Mouse (Mus musculus) activated CD4-positive, CD25-positive, alpha-beta regulatory T cell (primary cell): Measurements from ENCODE around the gene Cfb. TPM values are rescaled to one million over a fixed set of nuclear protein-coding genes. Genes with fewer than 3 reads are reported as not detected.

Source experiments
- polyA plus RNA-seq, 2 experiments: library from polyadenylated mRNA; unstranded; fragments of 100-300 nt; shearing (Covaris generic); gene quantifications; one replicate each; pipeline ENCODE4 v1.2.1; 2017

Cfb gene
- polyA plus RNA-seq = 1 to 10 TPM; 1.8 to 8.9 TPM

DNA sequence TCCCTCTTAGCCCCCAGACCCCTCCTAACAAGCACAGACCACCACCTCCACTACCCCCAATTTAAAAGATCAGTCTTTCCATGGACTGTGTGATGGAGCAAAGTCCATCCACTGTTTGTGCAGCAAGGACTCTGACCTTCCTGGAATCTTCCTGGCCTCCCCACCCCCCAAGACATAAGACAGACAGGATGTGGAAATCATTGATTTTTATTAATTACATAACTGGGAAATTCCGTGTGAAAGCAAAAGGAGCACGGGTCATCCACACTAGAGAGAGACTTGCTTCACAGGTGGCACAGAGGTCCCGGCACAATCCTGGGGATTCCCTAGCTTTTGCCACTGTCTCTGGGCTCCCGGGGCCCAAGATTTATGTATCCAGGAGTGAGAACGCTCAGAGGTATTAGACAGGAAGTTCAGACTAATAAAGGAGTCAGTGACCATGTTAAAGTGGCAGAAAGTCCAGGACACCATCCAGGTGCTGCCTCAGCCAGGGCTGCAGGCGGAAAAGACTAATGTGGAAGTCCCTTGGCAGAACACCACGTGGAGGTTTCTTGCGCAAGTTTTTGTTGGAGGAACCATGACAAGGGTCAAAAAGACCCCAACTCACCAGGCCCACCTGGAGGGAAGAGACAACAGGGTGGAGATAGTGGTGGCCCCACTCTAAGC is at the start of gene Cfb:
Cfb (minus strand) TSS at position 103 of the 666 bp plus-strand sequence.

DNA sequence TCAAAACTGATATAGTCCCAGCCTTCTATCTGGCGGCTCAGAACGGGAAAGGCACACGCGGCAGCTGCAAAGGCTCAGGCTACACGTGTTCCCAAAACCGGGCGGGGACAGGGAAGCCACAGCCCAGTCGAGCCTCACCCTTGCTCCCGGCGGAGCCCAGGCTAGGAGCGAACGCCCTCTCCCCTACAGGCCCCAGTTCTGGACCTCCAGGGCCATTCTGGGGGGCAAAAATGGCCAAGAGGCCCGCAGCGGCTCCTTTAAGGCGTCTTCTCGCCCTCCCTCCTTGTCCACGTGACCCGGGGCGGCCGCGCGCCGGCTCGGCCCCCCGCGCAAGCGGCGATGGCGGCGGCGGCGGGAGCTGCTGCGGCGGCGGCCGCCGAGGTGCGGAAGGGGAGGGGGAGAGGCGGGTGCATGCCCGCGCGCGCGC is 35.9 kb upstream of the Cfb start, which contains the start of the genes C2 and Ehmt2:
C2 (minus strand) TSS at position 106 of the 427 bp plus-strand sequence.
Ehmt2 (plus strand) TSS at position 310 of the 427 bp plus-strand sequence.

DNA sequence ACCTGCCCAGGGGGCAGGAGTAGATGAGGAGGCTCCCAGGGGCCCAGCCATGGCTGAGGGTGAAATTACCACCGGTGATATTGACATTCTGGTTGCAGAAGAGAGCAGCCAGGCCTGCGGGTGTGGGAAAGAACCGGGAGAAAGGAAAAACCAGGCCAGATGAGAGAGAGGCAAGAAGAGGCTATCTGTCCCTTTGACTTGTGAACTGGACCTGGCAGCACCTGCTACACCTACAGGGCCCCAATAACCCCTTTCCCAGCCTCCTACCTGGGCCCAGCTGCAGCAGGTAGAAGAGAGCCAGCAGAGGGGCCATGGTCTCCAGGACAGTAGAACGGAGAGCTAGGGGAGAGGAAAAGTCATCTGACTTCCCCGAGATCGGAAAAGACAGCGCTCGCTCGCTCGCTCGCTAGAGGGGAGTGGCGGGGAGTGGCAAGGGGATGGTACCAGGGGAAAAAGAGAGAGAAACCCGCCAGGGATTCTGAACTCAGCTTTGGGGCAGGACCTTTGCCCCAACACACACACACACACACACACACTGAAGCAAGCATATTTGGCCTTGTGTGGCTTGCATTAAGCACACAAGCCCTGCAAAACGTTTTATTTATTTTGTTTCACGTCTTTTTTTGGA is 19.5 kb upstream of the Cfb start, which contains the start of gene Gm20547:
Gm20547 (minus strand) TSS at position 360 of the 628 bp plus-strand sequence.

DNA sequence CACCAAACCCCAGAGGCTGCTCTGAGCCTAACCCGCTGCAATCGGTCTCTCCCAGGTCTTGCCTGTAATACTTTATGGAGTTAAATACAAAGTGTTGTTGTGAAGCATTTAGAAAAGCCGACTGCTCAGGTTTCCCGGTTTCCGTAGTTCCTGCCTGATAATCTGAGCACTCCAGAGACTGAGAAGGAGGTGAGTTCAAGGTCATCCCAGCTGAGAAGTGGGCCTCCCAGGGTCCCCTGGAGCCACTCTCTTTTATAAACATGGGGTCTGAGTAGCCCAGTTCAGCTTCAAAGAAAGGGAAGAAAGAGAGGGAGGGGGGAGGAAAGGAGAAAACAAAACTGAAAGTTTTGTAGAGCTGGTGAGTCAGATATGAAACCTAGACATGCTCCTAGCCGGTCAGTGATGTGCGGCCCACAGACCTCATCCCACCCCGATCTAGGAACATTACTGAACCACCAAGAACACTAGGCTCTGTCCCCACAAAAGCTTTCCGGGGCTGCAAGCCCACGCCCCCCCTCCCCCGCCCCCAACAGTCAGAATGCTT is 17.1 kb upstream of the Cfb start, which contains the start of gene Zbtb12:
Zbtb12 (plus strand) TSS at position 148 of the 544 bp plus-strand sequence.

DNA sequence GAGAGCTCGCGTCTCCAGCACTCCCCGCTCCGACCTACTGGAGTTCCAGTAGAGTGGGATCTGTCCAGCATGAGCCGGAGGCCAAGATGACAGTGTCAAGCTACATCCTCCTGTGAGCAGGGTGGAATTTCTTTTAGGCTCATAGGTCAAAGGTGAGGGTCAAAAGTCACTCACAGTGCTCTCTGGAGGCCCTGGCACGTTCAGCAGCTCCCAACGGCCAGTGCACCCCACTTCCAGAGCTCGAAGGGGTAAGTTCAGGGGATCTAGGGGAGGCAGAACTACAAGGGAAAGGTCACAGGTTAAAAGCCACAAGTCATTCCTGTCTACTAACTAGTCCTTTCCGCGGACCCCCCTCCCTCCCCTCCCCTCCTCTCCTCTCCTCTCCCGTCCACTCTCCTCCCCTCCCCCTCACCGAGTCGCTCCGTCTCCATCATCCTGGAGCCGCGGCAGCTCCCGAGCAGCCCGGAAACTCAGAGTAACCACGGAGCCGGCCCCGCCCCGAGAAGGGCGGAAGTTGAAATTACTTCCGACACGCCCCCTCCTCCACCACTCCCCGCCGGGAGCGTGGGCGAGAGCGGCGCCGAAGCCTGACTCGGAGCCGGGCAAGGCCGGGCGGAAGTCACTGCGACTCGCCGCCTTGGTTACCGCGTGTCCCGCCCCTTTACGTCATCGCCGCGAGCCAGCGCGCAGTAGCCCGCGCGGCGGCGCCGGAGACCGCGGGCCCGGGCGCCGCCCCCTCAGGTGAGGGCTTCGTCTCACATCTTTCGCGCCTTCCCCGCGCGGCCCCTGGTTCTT is 12.4 kb downstream of the Cfb start, which contains the start of the genes Skiv2l and Nelfe:
Skiv2l (minus strand) TSS at position 489 of the 795 bp plus-strand sequence.
Nelfe (plus strand) TSS at position 670 of the 795 bp plus-strand sequence.

DNA sequence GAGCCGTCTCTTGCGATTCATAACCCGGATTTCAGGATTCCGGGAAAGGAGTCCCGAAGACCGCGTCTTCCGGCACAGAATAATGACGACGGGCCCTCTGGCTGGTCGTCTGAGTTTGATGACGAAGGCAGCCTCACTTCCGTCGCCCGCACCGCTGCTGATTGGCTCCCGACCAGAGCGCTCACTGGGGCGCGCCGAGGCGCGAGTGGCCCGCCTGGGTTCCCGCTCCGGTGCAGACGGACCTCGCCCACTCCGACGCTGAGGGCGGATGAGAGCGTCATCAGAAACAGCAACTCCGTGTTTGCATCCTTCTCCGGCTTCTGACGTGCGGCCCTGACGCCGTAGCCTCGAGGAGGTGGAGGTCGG is 25.5 kb downstream of the Cfb start, which contains the start of the genes Stk19 and Dxo:
Stk19 (minus strand) TSS at position 90 of the 366 bp plus-strand sequence.
Dxo (plus strand) TSS at position 164 of the 366 bp plus-strand sequence.

Other genes with a start within 250 kb of the Cfb start
- gene Egfl8, start 246.5 kb downstream of the Cfb start, polyA plus RNA-seq = 1 to 10 TPM in 1 of 2 experiments, under 1 TPM in 1; 0.29 to 2.0 TPM
- gene Ppt2, start 234.0 kb downstream of the Cfb start, polyA plus RNA-seq = 10 to 100 TPM; 16.0 to 19.4 TPM
- 1 to 10 TPM; 1.4 to 1.6 TPM for gene Prrt1, start 233.0 kb downstream of the Cfb start, polyA plus RNA-seq
- gene Fkbpl, start 217.8 kb downstream of the Cfb start, polyA plus RNA-seq = 1 to 10 TPM; 3.3 to 6.0 TPM
- 10 to 100 TPM; 46.6 to 60.7 TPM for gene Atf6b, start 215.4 kb downstream of the Cfb start, polyA plus RNA-seq
- under 1 TPM in 1 of 2 experiments, not detected in 1; 0.07 TPM for gene Tnxb, start 192.0 kb downstream of the Cfb start, polyA plus RNA-seq
- 1 to 10 TPM in 1 of 2 experiments, not detected in 1; 3.0 TPM for gene C4b, start 118.6 kb downstream of the Cfb start, polyA plus RNA-seq
- not detected for gene Cyp21a1, start 58.0 kb downstream of the Cfb start, polyA plus RNA-seq
- gene Stk19, start 25.6 kb downstream of the Cfb start, polyA plus RNA-seq = 10 to 100 TPM; 37.4 to 47.4 TPM
- 10 to 100 TPM; 47.0 to 49.6 TPM for gene Dxo, start 25.5 kb downstream of the Cfb start, polyA plus RNA-seq
- gene Skiv2l, start 12.3 kb downstream of the Cfb start, polyA plus RNA-seq = 100 to 1,000 TPM in 1 of 2 experiments, 10 to 100 TPM in 1; 81.8 to 107 TPM
- gene Nelfe, start 12.1 kb downstream of the Cfb start, polyA plus RNA-seq = 10 to 100 TPM; 37.9 to 46.0 TPM
- gene Zbtb12, start 17.0 kb upstream of the Cfb start, polyA plus RNA-seq = under 1 TPM; 0.16 to 0.74 TPM
- gene Gm20547, start 19.5 kb upstream of the Cfb start, polyA plus RNA-seq = not detected
- gene C2, start 35.7 kb upstream of the Cfb start, polyA plus RNA-seq = 1 to 10 TPM; 1.6 to 4.0 TPM
- gene Ehmt2, start 36.0 kb upstream of the Cfb start, polyA plus RNA-seq = 10 to 100 TPM; 60.3 to 72.7 TPM
- gene Slc44a4, start 51.9 kb upstream of the Cfb start, polyA plus RNA-seq = not detected
- 10 to 100 TPM; 55.1 to 60.0 TPM for gene Neu1, start 68.7 kb upstream of the Cfb start, polyA plus RNA-seq
- gene Hspa1b, start 96.7 kb upstream of the Cfb start, polyA plus RNA-seq = 10 to 100 TPM in 1 of 2 experiments, under 1 TPM in 1; 0.70 to 78.1 TPM
- 1 to 10 TPM in 1 of 2 experiments, not detected in 1; 2.5 TPM for gene Gm20481, start 107.4 kb upstream of the Cfb start, polyA plus RNA-seq
- gene Hspa1a, start 109.6 kb upstream of the Cfb start, polyA plus RNA-seq = 10 to 100 TPM in 1 of 2 experiments, not detected in 1; 18.3 TPM
- gene Hspa1l, start 110.2 kb upstream of the Cfb start, polyA plus RNA-seq = under 1 TPM; 0.27 to 0.50 TPM
- gene Lsm2, start 119.3 kb upstream of the Cfb start, polyA plus RNA-seq = 10 to 100 TPM; 79.0 to 93.1 TPM
- 100 to 1,000 TPM; 126 to 153 TPM for gene Vars, start 138.5 kb upstream of the Cfb start, polyA plus RNA-seq
- gene Vwa7, start 154.1 kb upstream of the Cfb start, polyA plus RNA-seq = under 1 TPM in 1 of 2 experiments, not detected in 1; 0.52 TPM
- under 1 TPM; 0.36 to 0.48 TPM for gene Sapcd1, start 165.5 kb upstream of the Cfb start, polyA plus RNA-seq
- 1 to 10 TPM in 1 of 2 experiments, under 1 TPM in 1; 0.87 to 2.6 TPM for gene Msh5, start 184.2 kb upstream of the Cfb start, polyA plus RNA-seq
- 100 to 1,000 TPM; 647 to 661 TPM for gene Clic1, start 187.4 kb upstream of the Cfb start, polyA plus RNA-seq
- gene Ddah2, start 196.5 kb upstream of the Cfb start, polyA plus RNA-seq = 1 to 10 TPM in 1 of 2 experiments, under 1 TPM in 1; 0.83 to 2.7 TPM
- gene Ly6g6c, start 202.9 kb upstream of the Cfb start, polyA plus RNA-seq = not detected
- gene Mpig6b, start 203.7 kb upstream of the Cfb start, polyA plus RNA-seq = not detected
- under 1 TPM in 1 of 2 experiments, not detected in 1; 0.15 TPM for gene Ly6g6e, start 214.4 kb upstream of the Cfb start, polyA plus RNA-seq
- gene Ly6g6d, start 215.5 kb upstream of the Cfb start, polyA plus RNA-seq = not detected
- under 1 TPM in 1 of 2 experiments, not detected in 1; 0.26 TPM for gene Ly6g6f, start 223.1 kb upstream of the Cfb start, polyA plus RNA-seq
- gene Abhd16a, start 226.7 kb upstream of the Cfb start, polyA plus RNA-seq = 10 to 100 TPM; 59.7 to 60.5 TPM
- gene Ly6g5c, start 245.8 kb upstream of the Cfb start, polyA plus RNA-seq = under 1 TPM in 1 of 2 experiments, not detected in 1; 0.36 TPM